Mouse (Mus musculus) neutrophil, adult 59 days (primary cell): ENCODE measurements around the gene Amy2a4. TPM values are rescaled to one million over a fixed set of nuclear protein-coding genes. Genes with fewer than 3 reads are reported as not detected.

Source experiments
- total RNA-seq, 2 experiments: library from RNA; stranded (reverse); gene quantifications; 1 replicate in 1 of 2; 2 replicates in 1 of 2; pipeline ENCODE4 v1.2.4; 2023

Gene Amy2a4
- total RNA-seq: not detected

GRCm38 (mm10) chr3:113291349-113291748, at the start of gene Amy2a4:
Gene Amy2a4, minus strand, starts transcription at chr3:113291449.

GRCm38 (mm10) chr3:113323952-113324351, 32.7 kb upstream of the Amy2a4 start, which contains the start of gene Amy2a3:
Gene Amy2a3, minus strand, starts transcription at chr3:113324052.

GRCm38 (mm10) chr3:113258737-113259136, 32.5 kb downstream of the Amy2a4 start, which contains the start of gene Amy2a5:
Gene Amy2a5, minus strand, starts transcription at chr3:113258837.

Other genes with a start within 250 kb of the Amy2a4 start
- not detected for gene Amy2a5, start 32.6 kb downstream of the Amy2a4 start, total RNA-seq
- gene Amy2a3, start 32.6 kb upstream of the Amy2a4 start, total RNA-seq: not detected
- gene Amy2a2, start 65.2 kb upstream of the Amy2a4 start, total RNA-seq: not detected
- gene Amy2a1, start 241.0 kb upstream of the Amy2a4 start, total RNA-seq: not detected